Mouse (Mus musculus) thymus, postnatal 14 days (tissue): Measurements from ENCODE around the gene Eea1.
"Not testable (repeated sequence)": the region's sequence is repeated elsewhere in the genome, so short reads cannot be mapped to it uniquely, and the experiment has no call there.

Source experiments
- DNase-seq: peaks from one replicate; pipeline ENCODE4 v3.0.0; 2021

Gene Eea1

GRCm38 (mm10) chr10:96075880-96076279 is 135.4 kb downstream of the Eea1 start:
- no peak for DNase-seq

- no peak for DNase-seq
These were observed 136.0 kb downstream of the Eea1 start for GRCm38 (mm10) chr10:96076461-96076860.

- DNase-seq: not testable (repeated sequence)
These were observed 137.1 kb downstream of the Eea1 start for GRCm38 (mm10) chr10:96077480-96078066.

- DNase-seq: no peak
These were observed 139.4 kb downstream of the Eea1 start for GRCm38 (mm10) chr10:96079823-96080222.

GRCm38 (mm10) chr10:96080440-96081381 is 140.3 kb downstream of the Eea1 start:
- peak; percentile 27 for DNase-seq

- no peak for DNase-seq
These were observed 141.8 kb downstream of the Eea1 start for GRCm38 (mm10) chr10:96082203-96082602.

- DNase-seq: no peak
These were observed 149.3 kb downstream of the Eea1 start for GRCm38 (mm10) chr10:96089744-96090143.

- no peak for DNase-seq
These were observed 149.9 kb downstream of the Eea1 start for GRCm38 (mm10) chr10:96090388-96090787.

- DNase-seq: no peak
These were observed 153.6 kb downstream of the Eea1 start for GRCm38 (mm10) chr10:96093890-96094531.

- no peak for DNase-seq
These were observed 154.1 kb downstream of the Eea1 start for GRCm38 (mm10) chr10:96094559-96094958.
